Mouse (Mus musculus) hindbrain, embryonic 14.5 days (tissue): Measurements from ENCODE around the gene Myt1l. TPM values are rescaled to one million over a fixed set of nuclear protein-coding genes. Genes with fewer than 3 reads are reported as not detected.
A peak's percentile ranks its signal among the peaks of the same experiment; 100 is the strongest.

Source experiments
- ATAC-seq: fragments of 200-750 bp; cut with Nextera tagmentation; 2 replicates; pipeline ENCODE4 v1.8.0; 2017; ENCODE audit warnings: moderate number of reproducible peaks, mild to moderate bottlenecking, moderate TSS enrichment, moderate library complexity; ENCODE audit not compliant: low FRiP score
- DNase-seq: peaks from one replicate; pipeline ENCODE4 v3.0.0-alpha.2; 2015; ENCODE audit warnings: low spot score
- H3K27ac ChIP-seq: fragments of 300-500 bp; sonication (generic); 2 replicates; pipeline ENCODE4 v1.5.1; 2014; ENCODE audit warnings: mild to moderate bottlenecking, moderate library complexity
- H3K27me3 ChIP-seq: fragments of 300-500 bp; sonication (generic); 2 replicates; pipeline ENCODE4 v1.6.1; 2014; ENCODE audit warnings: mild to moderate bottlenecking, low read length, mixed read lengths; ENCODE audit not compliant: control insufficient read depth, insufficient read depth
- H3K36me3 ChIP-seq: fragments of 300-500 bp; sonication (generic); replicated peaks from 2 replicates; pipeline ENCODE4 v1.6.1; 2014; ENCODE audit not compliant: control insufficient read depth, insufficient read depth
- H3K4me1 ChIP-seq: fragments of 300-500 bp; sonication (generic); replicated peaks from 2 replicates; pipeline ENCODE4 v1.6.1; 2014; ENCODE audit warnings: antibody characterized with exemption, low read length, mixed read lengths; ENCODE audit not compliant: control insufficient read depth, insufficient read depth
- H3K4me2 ChIP-seq: fragments of 300-500 bp; sonication (generic); replicated peaks from 2 replicates; pipeline ENCODE4 v1.6.1; 2014; ENCODE audit warnings: mild to moderate bottlenecking, moderate library complexity
- H3K4me3 ChIP-seq: fragments of 300-500 bp; sonication (generic); replicated peaks from 2 replicates; pipeline ENCODE4 v1.5.1; 2014; ENCODE audit warnings: mild to moderate bottlenecking, low read length
- H3K9ac ChIP-seq: fragments of 300-500 bp; sonication (generic); 2 replicates; pipeline ENCODE4 v1.6.1; 2014
- H3K9me3 ChIP-seq: fragments of 300-500 bp; sonication (generic); 2 replicates; pipeline ENCODE4 v1.6.1; 2016; ENCODE audit warnings: low read length; ENCODE audit not compliant: control insufficient read depth
- WGBS: fragments of 180-500 bp; shearing (Covaris S2); extraction: QIAGEN DNeasy Blood & Tissue Kit; methylation state at CpG from one replicate; pipeline ENCODE4 v1.1.7; 2014; 5-methylcytosine and 5-hydroxymethylcytosine counted together
- polyA plus RNA-seq: library from polyadenylated mRNA; unstranded; fragments of >200 nt; fragmentation: Nextera tagmentation; extraction: Ambion mirVana; gene quantifications from 2 replicates; pipeline ENCODE4 v1.2.1, GENCODE M21; 2014

The Myt1l gene
- polyA plus RNA-seq, 1 experiment from 2014 or later, result 202 TPM

GRCm38 (mm10) chr12:29868781-29869180 lies 340.6 kb downstream of the Myt1l start:
- DNase-seq (no peak), ATAC-seq (no peak)
- H3K9ac ChIP-seq, result no peak overlapping the region
- H3K27me3 ChIP-seq, result no peaks in the 10 kb centered on the region
- H3K4me1 ChIP-seq, result peaks cover 38% of the 10 kb centered on the region
- no peaks in the 10 kb centered on the region for H3K9me3 ChIP-seq
- H3K4me2 ChIP-seq, result no peak overlapping the region
- H3K4me3 ChIP-seq, result no peak overlapping the region
- 81% methylated on average over 9 of the region's 9 CpGs for WGBS
- peaks cover 38% of the 10 kb centered on the region for H3K36me3 ChIP-seq
- peak overlapping the region; percentile 39; the same call in 1 of the 2 replicates for H3K27ac ChIP-seq

- peaks cover 28% of the 10 kb centered on the region for H3K36me3 ChIP-seq
- no peaks in the 10 kb centered on the region for H3K27me3 ChIP-seq
- DNase-seq (peak; percentile 88), ATAC-seq (peak; percentile 97)
- 6% methylated on average over 7 of the region's 7 CpGs for WGBS
- H3K4me2 ChIP-seq, result peak overlapping the region; percentile 40
- no peaks in the 10 kb centered on the region for H3K9me3 ChIP-seq
- peaks cover 40% of the 10 kb centered on the region for H3K4me1 ChIP-seq
- no peak overlapping the region for H3K4me3 ChIP-seq
- H3K9ac ChIP-seq, result peak overlapping the region; percentile 43
- peak overlapping the region; percentile 96 for H3K27ac ChIP-seq
Observed at GRCm38 (mm10) chr12:29872156-29872815, 344.1 kb downstream of the Myt1l start.

GRCm38 (mm10) chr12:29873281-29873772 lies 345.1 kb downstream of the Myt1l start:
- 77% methylated on average over 1 of the region's 1 CpGs for WGBS
- Histone ChIP-seq H3K27me3 (no peaks in the 10 kb centered on the region), H3K27ac (peak overlapping the region; percentile 96), H3K9ac (peak overlapping the region; percentile 43), H3K4me2 (no peak overlapping the region), H3K36me3 (peaks cover 24% of the 10 kb centered on the region), H3K4me3 (no peak overlapping the region), H3K9me3 (no peaks in the 10 kb centered on the region), H3K4me1 (peaks cover 34% of the 10 kb centered on the region)
- no peak for DNase-seq
- ATAC-seq, result no peak

- DNase-seq, result no peak
- WGBS, result 89% methylated on average over 10 of the region's 10 CpGs
Observed at GRCm38 (mm10) chr12:29877977-29878376, 349.8 kb downstream of the Myt1l start.

GRCm38 (mm10) chr12:29882871-29883617 lies 354.9 kb downstream of the Myt1l start:
- H3K9ac ChIP-seq, result no peak overlapping the region
- peak overlapping the region; percentile 19; the same call in 1 of the 2 replicates for H3K4me2 ChIP-seq
- peak; percentile 86 for ATAC-seq

More at GRCm38 (mm10) chr12:29877977-29878376, 349.8 kb downstream of the Myt1l start:
- Histone ChIP-seq H3K9ac (no peak overlapping the region), H3K36me3 (peaks cover 36% of the 10 kb centered on the region), H3K4me1 (peaks cover 28% of the 10 kb centered on the region), H3K4me2 (no peak overlapping the region), H3K4me3 (no peak overlapping the region), H3K9me3 (no peaks in the 10 kb centered on the region), H3K27me3 (no peaks in the 10 kb centered on the region), H3K27ac (no peak overlapping the region)
- ATAC-seq, result no peak

GRCm38 (mm10) chr12:29884376-29884775 lies 356.2 kb downstream of the Myt1l start:
- Histone ChIP-seq H3K36me3 (peaks cover 45% of the 10 kb centered on the region), H3K9me3 (no peaks in the 10 kb centered on the region), H3K4me2 (no peak overlapping the region), H3K9ac (peak overlapping the region; percentile 24; the same call in 1 of the 2 replicates), H3K4me3 (no peak overlapping the region), H3K4me1 (peaks cover 39% of the 10 kb centered on the region), H3K27me3 (no peaks in the 10 kb centered on the region), H3K27ac (peak overlapping the region; percentile 84)
- 72% methylated on average over 5 of the region's 5 CpGs for WGBS
- ATAC-seq (0 out of 2 replicates have a peak, but pooled peaks have one; percentile 26), DNase-seq (peak; percentile 65)

More at GRCm38 (mm10) chr12:29882871-29883617, 354.9 kb downstream of the Myt1l start:
- Histone ChIP-seq H3K36me3 (peaks cover 46% of the 10 kb centered on the region), H3K27ac (peak overlapping the region; percentile 84), H3K4me1 (peaks cover 39% of the 10 kb centered on the region), H3K4me3 (no peak overlapping the region), H3K9me3 (no peaks in the 10 kb centered on the region), H3K27me3 (no peaks in the 10 kb centered on the region)
- peak; percentile 86 for DNase-seq
- WGBS, result 10% methylated on average over 9 of the region's 9 CpGs

- 16% methylated on average over 3 of the region's 3 CpGs for WGBS
- Histone ChIP-seq H3K4me3 (no peak overlapping the region), H3K4me2 (no peak overlapping the region), H3K9me3 (no peaks in the 10 kb centered on the region), H3K36me3 (peaks cover 78% of the 10 kb centered on the region), H3K27me3 (no peaks in the 10 kb centered on the region), H3K9ac (no peak overlapping the region), H3K27ac (no peak overlapping the region), H3K4me1 (no peaks in the 10 kb centered on the region)
- ATAC-seq, result no peak
- DNase-seq, result peak; percentile 63
Observed at GRCm38 (mm10) chr12:29894669-29895068, 366.5 kb downstream of the Myt1l start.

GRCm38 (mm10) chr12:29897533-29898085 lies 369.4 kb downstream of the Myt1l start:
- H3K36me3 ChIP-seq, result peaks cover 70% of the 10 kb centered on the region
- no peak; the same call in 1 of the 2 replicates for ATAC-seq
- DNase-seq, result no peak

More at GRCm38 (mm10) chr12:29897533-29898085, 369.4 kb downstream of the Myt1l start:
- no peak overlapping the region for H3K4me3 ChIP-seq
- no peaks in the 10 kb centered on the region for H3K4me1 ChIP-seq
- H3K4me2 ChIP-seq, result no peak overlapping the region
- H3K27me3 ChIP-seq, result no peaks in the 10 kb centered on the region
- no peak overlapping the region for H3K27ac ChIP-seq
- H3K9me3 ChIP-seq, result no peaks in the 10 kb centered on the region
- no peak overlapping the region for H3K9ac ChIP-seq
- 76% methylated on average over 3 of the region's 3 CpGs for WGBS
